Comparison of ENCODE assay signal across 8 mouse cellular contexts in genomic region chr8:30923301-30924159, GRCm38 (mm10).
DNase-seq lines count a peak whose midpoint lies in the region; ATAC-seq and TF ChIP-seq lines count a peak whose summit lies in the region.

No protein-coding gene starts in this region.

- H3K27me3 ChIP-seq in forebrain, embryonic 15.5 days, result no peaks in the 10 kb centered on the region
- H3K27me3 ChIP-seq in hindbrain, embryonic 10.5 days (ENCODE audit: insufficient read depth, poor library complexity, severe bottlenecking), result no peaks in the 10 kb centered on the region
- no peaks in the 10 kb centered on the region for H3K27me3 ChIP-seq in lung, embryonic 15.5 days

- peak; percentile 90 for TF ChIP-seq CTCF in layer of hippocampus, adult 2 months (conservative IDR thresholded peaks at IDR 0.05)

- WGBS in forebrain, embryonic 15.5 days, result 19% methylated on average over 18 of the region's 18 CpGs
- 38% methylated on average over 18 of the region's 18 CpGs for WGBS in hindbrain, embryonic 10.5 days
- WGBS in lung, embryonic 15.5 days, result 35% methylated on average over 18 of the region's 18 CpGs

- peak overlapping the region; percentile 87 for H3K27ac ChIP-seq in forebrain, embryonic 15.5 days (replicated peaks)
- H3K27ac ChIP-seq in hindbrain, embryonic 10.5 days, result peak overlapping the region; percentile 77
- H3K27ac ChIP-seq in layer of hippocampus, adult 2 months, result no peak overlapping the region
- no peak overlapping the region for H3K27ac ChIP-seq in lung, embryonic 15.5 days

- ATAC-seq in forebrain, embryonic 15.5 days (replicated peaks), result peak; percentile 97
- ATAC-seq in lung, embryonic 15.5 days (ENCODE audit: borderline replicate concordance, extremely low read depth, low FRiP score, low TSS enrichment), result peak; percentile 65
- no peak for ATAC-seq in monocyte, adult 5-6 weeks (replicated peaks; ENCODE audit: insufficient number of reproducible peaks, low FRiP score, low TSS enrichment, poor library complexity, severe bottlenecking)

- peak; percentile 77 for DNase-seq in NIH3T3 (ENCODE audit: low read depth)
- DNase-seq in cerebellum, adult 11 months, result peak; percentile 38
- peak; percentile 73 for DNase-seq in hindbrain, embryonic 10.5 days (ENCODE audit: low spot score)
- DNase-seq in layer of hippocampus, adult 2 months (ENCODE audit: low spot score in 2 of 2), result peak; percentile 76 to 78
- peak; percentile 87 for DNase-seq in retina, postnatal 1 day

- H3K4me2 ChIP-seq in forebrain, embryonic 15.5 days (replicated peaks), result peak overlapping the region; percentile 42
- H3K4me2 ChIP-seq in lung, embryonic 15.5 days, result no peak overlapping the region

- H3K9ac ChIP-seq in forebrain, embryonic 15.5 days (replicated peaks), result peak overlapping the region; percentile 29
- no peak overlapping the region for H3K9ac ChIP-seq in lung, embryonic 15.5 days

- no peaks in the 10 kb centered on the region for H3K9me3 ChIP-seq in forebrain, embryonic 15.5 days
- H3K9me3 ChIP-seq in hindbrain, embryonic 10.5 days, result no peaks in the 10 kb centered on the region
- H3K9me3 ChIP-seq in lung, embryonic 15.5 days, result no peaks in the 10 kb centered on the region

- no peaks in the 10 kb centered on the region for H3K36me3 ChIP-seq in forebrain, embryonic 15.5 days
- H3K36me3 ChIP-seq in hindbrain, embryonic 10.5 days, result no peaks in the 10 kb centered on the region
- no peaks in the 10 kb centered on the region for H3K36me3 ChIP-seq in lung, embryonic 15.5 days

- H3K4me1 ChIP-seq in forebrain, embryonic 15.5 days, result peaks cover 25% of the 10 kb centered on the region
- H3K4me1 ChIP-seq in hindbrain, embryonic 10.5 days (replicated peaks), result 0 out of 2 replicates have a peak, but pooled peaks cover 9% of the 10 kb centered on the region
- no peaks in the 10 kb centered on the region for H3K4me1 ChIP-seq in lung, embryonic 15.5 days

- peak overlapping the region; percentile 25 for H3K4me3 ChIP-seq in forebrain, embryonic 15.5 days
- 0 out of 2 replicates have a peak overlapping the region, but pooled peaks have one; percentile 27 for H3K4me3 ChIP-seq in hindbrain, embryonic 10.5 days
- peak overlapping the region; percentile 33; the same call in 1 of the 2 replicates for H3K4me3 ChIP-seq in layer of hippocampus, adult 2 months
- no peak overlapping the region for H3K4me3 ChIP-seq in lung, embryonic 15.5 days

Comparison
In these comparisons a context has a peak if more than half of its experiments do, and no peak if none do; other contexts are left out.
1. H3K27ac ChIP-seq: peak in forebrain, embryonic 15.5 days (single experiment) and hindbrain, embryonic 10.5 days (single experiment); none in layer of hippocampus, adult 2 months (single experiment) and lung, embryonic 15.5 days (single experiment).
2. Peak in every context shown above with its lines, with median percentiles within 50 percentile points of each other: DNase-seq.